Mouse (Mus musculus) monocyte, adult 59 days (primary cell): ENCODE data around the gene C2cd4a. TPM values are rescaled to one million over a fixed set of nuclear protein-coding genes. Genes with fewer than 3 reads are reported as not detected.

ENCODE experiments used
- total RNA-seq, 2 experiments: library from RNA; stranded (reverse); gene quantifications; one replicate each; pipeline ENCODE4 v1.2.4; 2023

Gene C2cd4a
- not detected for total RNA-seq

GRCm38 (mm10) chr9:67832046-67832605 is at the start of gene C2cd4a:
Gene C2cd4a, minus strand, starts transcription at chr9:67832330.

GRCm38 (mm10) chr9:67839981-67840859 is 8.1 kb upstream of the C2cd4a start, which contains the start of gene Vps13c:
Gene Vps13c, plus strand, starts transcription at chr9:67840396.

Other genes starting within 250 kb of the C2cd4a start
- not detected for gene C2cd4b, start 72.9 kb downstream of the C2cd4a start, total RNA-seq
- gene Vps13c, start 8.1 kb upstream of the C2cd4a start, total RNA-seq, result 100 to 1,000 TPM; 109 to 115 TPM